Mouse (Mus musculus) 3T3-L1 (cell line): ENCODE measurements at regions not wholly inside any gene's neighbourhood (a gene's known extent, or its start where the extent isn't known, plus 50 kb on each side); places are given as distances from the start of the nearest gene placed in this dataset.
A peak's percentile ranks its signal among the peaks of the same experiment; 100 is the strongest.
"Not testable (repeated sequence)": the region's sequence is repeated elsewhere in the genome, so short reads cannot be mapped to it uniquely, and the experiment has no call there.

Experiments used
- DNase-seq: peaks from one replicate; pipeline ENCODE4 v3.0.0-alpha.2; 2015; ENCODE audit warnings: low read depth, low spot score

DNA sequence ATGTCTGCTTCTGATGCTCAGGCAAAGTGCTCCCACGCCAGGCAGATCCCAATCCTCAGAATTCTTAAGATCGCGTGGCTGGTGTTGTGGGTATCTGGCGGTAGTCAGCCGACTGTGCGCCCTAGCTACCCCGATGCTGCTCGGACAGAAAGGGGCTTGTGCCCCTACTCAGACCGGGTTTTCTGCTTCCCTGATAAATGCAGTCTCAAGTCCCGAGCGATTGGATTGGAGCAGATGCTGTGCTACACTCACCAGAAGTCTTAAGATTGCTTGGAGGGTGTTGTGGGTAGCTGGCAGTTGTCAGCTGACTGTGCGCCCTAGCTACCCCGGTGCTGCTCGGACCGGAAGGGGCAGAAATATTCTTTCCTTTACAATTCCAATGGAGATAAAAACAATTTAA lies 99.3 kb downstream of the Gm7489 start:
- DNase-seq, result not testable (repeated sequence)

DNA sequence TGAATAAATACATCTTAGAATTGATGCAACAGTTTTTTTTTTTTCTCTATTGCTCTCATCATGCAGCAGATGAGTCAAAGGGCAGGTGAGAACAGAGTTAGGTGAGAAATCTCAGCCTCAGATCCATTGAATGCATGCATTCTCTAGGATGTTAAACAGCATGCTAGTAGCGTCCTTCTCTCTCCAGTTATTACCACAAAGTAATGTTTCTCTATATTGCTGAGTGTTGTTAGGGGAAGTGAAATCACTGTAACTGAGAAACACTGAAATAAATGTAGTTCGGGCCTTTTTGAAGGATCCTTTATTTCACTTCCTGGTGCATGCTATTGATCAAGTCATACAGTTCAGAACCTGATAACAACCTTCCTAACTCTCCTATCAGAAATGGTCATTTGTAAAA lies 105.2 kb downstream of the Gm7489 start:
- DNase-seq, result no peak

DNA sequence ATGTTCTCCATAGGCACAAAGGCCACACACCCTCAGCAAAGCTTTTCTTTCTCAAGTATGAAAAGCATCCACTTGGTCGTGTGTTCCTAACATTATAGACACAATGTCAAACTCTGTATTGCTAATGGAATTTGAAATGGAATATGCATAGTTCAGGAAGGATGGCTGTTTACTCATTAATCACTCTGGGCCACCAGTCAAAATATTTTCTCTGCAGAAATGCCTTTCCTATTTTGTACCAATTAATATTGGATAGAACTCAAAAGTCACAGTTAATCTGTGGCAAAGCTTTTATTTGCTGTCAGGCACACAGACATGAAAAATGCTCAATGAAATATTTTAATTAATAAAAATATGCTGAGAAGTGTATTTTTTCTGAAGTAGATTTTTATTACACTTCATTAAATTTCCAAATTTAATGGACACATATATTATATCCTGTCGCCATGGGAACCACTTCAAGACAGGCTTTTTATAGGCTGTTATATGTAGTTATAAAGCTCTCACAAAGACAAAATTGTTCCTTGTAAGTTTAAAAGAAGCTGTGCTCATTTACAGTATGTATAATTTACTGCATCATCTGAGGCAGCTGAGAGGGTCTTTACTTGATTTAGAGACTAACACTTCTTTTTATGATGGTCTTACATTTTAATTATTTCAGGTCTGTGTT lies 110.6 kb downstream of the Gm7489 start:
- DNase-seq, result no peak

DNA sequence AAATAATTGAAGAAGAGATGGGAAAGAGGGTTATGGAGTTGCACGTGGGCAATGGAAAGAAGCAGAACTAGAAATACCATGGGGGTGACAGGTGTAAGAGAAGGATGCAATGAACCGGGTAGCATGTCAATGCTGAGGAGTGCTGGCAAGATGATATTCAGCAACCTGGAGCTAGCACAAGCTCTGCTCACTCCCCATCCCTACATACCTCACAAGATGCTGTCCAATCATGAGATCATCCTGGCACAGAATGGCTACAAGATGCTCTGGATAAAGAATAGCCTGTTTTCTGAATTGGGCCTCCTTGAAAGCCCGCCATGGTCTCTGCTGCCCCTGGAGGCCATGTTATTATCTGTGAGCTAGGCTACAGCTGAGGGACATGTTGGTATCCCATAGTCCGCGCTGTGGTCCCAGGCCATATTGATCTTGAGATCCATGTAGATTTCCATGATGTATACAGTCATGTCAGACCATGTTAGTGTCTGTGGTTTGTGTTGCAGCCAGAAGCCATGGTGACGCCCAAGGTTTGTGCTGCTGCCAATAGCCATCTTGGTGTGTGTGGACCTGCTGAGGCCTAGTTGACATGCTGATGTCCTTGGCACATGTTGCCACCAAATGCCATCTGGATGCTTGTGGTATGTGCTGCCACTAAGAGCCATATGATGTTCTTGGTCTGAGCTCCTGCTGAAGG lies 114.0 kb downstream of the Gm7489 start:
- DNase-seq, result no peak

DNA sequence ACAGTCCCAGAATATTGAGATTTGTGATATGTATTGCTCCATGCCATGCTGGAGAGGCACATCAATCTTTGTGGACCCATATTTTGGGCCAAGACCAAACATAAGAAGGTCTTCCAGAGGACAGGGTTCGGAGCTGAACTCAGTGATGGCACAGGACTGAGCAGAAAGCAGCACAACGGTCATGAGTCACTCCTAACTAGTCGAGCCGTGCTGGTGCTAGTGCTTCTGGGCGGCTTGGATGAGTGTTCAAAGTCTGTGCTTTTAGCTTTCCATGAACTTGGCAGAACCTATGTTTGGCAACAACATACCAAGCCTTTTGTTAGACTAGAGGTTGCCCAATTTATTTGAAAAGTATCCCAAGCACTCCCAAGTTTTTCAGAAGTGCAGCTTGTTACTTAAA lies 149.1 kb downstream of the Gm7489 start:
- peak; percentile 33 for DNase-seq

DNA sequence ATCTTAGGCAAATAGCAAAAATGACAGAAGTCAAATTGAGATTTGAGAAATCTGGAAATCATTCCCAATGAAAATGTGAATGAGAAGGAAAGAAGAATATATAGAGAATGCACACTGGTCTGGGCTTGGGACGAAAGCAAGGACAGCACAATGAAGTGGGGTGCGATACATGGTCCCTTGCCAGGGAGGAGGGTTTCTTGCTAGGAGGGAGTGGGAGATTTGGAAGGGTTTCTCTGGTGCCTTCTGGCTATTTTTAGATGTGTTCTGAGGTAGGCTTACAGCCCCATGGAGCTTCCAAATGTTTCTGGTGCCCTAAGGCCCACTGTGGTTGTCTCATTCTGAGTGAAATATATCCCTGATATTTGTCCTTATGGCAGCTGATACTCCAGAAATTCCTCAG lies 166.0 kb downstream of the Gm7489 start:
- DNase-seq, result no peak

DNA sequence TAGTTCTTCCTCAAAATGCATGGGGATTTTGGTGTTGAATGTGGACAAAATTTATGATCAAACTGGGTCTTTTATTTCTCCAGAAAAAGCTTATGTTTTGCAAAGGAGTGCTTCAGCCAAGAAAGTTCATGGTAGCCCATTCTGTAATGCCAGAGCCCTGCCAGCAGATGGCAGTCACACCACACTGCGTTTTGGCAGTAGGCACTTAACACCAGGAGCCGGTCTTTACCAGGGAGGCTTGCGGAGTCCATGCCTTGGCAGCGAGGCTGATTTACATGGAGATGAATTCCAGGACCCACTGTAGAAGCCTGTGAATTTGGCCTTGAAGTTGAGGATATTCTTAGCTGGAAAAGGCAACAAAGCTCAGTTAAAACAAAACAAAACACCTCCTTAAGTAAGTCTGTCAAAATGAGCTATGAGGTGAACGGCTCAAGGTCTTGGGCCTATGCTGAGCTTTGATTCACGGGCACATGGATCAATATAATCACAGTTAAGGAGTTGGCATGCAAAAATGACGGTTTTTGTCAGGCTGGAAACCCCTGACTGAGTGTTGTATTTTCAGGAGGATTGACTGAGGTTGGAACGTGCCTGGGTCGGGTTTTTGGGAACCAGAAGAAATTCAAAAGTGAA lies 185.4 kb downstream of the Gm7489 start:
- DNase-seq, result peak; percentile 77

DNA sequence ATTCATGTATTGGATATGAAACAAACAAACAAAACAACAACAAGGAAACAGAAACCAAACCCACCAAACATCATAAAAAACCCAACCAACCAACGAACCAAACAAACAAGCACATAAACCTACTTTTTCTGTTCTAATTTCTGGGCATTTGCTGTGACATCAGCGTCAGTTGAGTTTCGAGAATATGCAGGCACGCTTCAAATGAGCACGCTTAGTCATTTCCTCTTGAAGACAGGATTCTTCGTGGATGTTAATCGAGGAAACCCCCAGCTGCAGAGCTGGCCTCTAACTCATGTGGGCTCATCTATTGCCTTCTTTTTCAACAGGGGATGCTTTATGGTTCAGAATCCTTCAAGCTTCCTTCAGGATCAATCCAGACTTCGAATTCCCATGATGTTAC lies 187.0 kb downstream of the Gm7489 start:
- DNase-seq, result no peak

DNA sequence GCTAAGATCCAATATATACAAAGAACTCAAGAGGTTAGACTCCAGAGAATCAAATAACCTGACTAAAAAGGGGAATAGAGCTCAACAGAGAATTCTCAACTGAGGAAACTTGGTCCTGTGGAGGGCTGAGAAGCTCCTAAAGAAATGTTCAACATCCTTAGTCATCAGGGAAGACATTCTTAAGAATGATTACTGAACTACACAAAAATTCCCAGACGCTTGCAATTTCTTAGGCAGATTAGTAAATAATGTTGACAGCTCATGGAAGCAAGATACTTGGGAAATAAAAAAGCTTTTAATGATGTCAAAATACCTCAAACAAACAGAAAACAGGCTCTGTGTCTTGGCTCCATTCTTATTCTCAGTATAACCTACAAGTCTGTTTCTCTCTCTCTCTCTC lies 206.6 kb downstream of the Gm7489 start:
- DNase-seq, result peak; percentile 56

DNA sequence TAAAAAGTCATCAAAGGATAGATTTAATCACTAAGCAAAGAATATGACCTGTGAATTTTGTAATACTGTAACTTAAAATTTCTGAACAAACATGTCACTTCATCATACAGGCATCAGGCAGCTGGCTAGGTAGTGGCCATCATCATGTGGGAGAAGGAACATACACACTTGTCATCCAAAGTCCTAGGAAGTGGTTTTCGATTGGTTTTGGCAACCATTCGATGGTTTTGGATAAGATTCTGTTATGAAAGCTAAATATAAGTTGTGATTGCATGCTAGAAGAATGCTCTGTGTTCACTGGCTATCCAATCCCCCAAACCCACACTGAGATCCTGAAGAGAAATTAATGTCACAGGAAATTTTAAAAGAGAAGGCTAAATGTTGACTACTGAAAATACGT lies 207.7 kb downstream of the Gm7489 start:
- DNase-seq, result peak; percentile 47

DNA sequence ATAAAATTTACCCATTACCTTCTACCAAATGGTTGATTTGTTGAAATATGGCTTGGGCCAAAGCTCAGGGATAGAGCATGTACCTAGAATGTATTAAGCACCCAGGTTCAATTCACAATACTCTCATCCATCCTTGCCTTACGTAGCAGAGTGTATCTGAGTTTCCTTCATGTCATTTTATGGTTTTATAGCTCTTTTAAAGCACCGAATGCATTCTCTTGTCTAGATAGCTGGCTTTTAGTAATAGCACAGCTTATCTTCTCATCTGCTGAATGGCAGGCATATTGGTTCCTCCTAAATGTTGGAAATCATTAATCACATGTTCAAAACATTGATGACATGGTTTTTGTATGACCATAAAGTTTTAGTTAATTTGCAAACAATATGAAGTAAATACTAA lies 212.8 kb downstream of the Gm7489 start:
- DNase-seq, result no peak

DNA sequence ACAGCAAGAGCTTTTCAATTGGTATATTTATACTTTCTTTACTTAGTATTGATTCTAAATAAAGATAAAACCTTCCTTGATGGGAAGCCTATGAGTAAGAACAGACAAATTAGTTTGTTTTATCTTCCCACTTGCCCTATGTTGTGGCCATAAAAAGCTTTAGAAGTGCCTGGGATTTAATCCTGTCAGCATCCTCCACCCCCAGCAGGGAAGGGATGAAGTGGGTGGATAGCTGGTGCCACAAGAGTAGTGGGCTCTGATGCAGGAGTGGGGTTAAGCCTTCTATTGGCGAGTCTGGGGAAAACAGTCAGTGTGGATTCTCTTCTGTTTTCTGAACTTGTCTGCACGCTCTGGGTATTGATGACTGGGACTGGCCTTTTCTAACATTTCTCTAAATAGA lies 227.7 kb downstream of the Gm7489 start:
- DNase-seq, result no peak

DNA sequence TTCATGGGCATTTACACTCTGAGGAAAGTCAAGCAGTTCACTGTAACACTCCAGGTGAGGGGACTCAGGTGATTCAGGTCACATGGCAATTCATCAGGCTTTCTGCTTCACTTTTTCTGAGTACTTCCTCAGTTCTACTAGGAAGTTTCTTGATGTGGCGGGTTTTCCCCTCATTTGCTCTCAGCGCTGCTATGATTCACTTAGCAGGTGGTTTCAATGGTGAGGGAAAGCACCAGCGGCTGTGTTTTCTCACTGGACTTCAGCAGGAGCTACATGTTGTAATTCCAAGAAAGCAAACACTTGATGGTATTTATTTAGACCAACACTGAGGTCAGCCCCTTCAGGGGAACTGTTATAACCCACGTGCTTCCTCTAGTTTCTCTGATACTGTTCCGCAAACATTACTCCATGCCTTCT lies 229.4 kb downstream of the Gm7489 start:
- no peak for DNase-seq

DNA sequence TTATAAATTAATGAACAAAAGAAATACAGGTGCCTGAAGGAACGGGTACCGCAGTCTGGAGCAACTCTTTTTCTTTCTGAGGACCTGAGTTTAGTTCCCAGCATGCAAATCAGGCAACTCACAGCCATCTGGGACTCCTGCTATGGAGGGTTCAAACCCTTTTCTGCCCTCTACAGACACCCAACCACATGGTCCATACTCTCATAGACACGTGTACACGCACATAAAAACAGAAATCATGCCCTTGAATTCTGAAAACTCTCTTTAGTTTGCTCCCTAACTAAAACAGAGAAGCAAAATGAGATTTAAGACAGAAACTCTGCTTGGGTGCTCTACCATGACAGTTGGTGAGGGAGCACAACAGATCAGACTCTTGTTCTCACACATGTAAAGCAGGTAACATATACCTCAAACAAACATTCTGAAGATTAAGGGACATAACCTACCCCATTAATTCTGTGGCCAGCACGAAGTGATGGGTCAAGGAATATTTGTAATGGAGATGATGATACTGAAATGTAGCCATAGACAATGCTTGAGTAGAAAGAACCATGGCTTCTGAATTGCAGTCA lies 233.3 kb downstream of the Gm7489 start:
- no peak for DNase-seq

DNA sequence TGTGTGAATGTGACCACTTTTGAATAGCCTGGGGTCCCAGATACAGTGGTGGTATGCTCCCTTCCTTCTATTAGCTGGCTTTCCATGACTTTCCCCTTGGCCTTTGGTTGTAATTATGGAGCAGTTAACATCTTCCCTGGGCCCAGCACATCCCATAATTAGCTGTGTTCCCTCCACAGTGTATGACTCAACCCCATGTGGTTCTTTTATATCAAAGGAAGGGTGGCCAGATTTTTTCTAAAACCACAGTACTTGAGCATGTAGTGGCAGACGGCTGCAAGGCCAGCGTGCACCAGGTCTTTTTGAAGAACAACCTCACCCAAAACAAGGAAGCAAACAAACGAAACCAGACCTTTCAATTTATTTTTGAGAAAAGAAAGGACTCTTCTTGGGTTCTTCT lies 235.8 kb downstream of the Gm7489 start:
- DNase-seq, result peak; percentile 74

DNA sequence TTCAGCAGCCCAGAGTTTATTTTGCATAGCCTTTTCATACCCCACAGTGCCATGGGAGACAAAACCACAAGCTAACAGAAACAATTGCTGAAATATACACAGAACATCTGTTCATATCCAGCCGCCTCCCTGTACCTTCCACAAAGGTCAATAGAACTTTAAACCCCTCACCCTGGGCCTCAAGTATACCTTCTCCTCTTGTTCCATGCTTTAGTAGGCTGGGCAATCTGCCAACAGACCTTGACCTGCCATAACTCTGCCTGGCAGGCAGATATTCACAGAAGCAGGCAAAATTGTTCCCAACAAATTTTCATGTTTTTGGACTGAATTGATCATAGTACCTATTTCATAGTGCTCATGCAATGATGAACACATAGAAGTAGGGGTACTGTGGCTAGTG lies 279.6 kb downstream of the Gm7489 start:
- DNase-seq, result peak; percentile 27

DNA sequence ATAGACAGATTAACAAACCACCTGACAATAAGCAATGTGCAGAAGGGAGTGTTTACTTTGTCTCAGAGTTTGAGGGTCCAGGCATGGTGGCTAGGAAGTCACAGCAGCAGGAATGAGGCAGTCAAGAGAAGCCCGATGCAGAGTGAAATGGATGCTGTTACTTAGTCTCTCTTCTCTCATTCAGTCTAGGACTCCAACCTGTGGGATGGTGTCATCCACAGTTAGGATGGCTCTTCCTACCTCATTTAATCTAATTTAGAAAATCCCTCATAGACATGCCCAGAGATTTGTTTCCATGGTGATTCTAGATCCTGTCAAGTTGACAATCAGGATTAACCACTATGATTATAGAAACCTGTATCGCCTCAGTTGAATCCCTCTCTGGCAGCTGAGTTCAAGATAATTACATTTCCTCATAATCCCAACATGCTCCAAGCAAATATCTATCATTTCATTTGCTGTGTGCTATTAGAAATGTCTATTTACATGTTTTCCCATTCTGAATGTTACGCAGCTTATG lies 283.2 kb downstream of the Gm7489 start:
- no peak for DNase-seq

DNA sequence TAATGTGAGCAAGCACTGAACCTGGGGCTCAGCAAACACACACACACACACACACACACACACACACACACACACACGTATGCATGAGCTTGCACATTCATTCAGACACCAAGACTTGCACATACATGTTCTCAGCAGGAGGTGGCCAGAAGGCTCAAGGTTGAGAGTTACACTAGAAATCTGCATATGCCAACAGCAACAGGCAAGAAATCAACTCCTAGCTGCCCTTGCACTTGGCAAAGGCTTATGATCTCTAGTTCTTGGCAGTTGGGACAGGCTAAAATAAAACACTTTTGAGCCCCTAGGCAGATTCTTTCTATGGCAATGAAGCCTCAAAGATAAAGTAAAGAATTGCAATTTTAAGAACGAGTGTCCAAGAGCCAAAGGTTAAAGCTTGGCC lies 292.5 kb downstream of the Gm7489 start:
- peak; percentile 63 for DNase-seq

DNA sequence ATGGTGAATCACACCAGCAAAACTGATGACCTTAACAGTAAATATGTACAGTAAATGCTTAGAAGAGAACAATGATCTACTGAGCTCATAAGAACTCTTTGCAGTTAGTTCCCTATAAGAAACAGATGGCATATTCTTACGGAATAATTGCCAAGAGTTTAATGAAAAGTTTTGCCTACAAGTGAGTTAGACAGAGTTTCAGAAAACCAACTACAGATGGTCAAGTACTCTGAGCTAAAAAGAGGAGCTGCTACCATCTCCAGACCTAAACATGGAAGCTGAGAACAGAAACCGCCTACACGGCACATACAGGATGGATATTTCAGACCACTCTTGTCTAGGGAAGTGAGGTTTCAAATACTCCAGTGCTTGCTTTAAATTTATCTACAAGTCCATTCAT lies 293.1 kb downstream of the Gm7489 start:
- DNase-seq, result peak; percentile 52
